Mouse (Mus musculus) layer of hippocampus, postnatal 14 days (tissue): ENCODE data around the gene Sc5d. TPM values are rescaled to one million over a fixed set of nuclear protein-coding genes. Genes with fewer than 3 reads are reported as not detected.

Experiments
- DNase-seq, 2 experiments: peaks; one replicate each; pipeline ENCODE4 v3.0.0; 2021 to 2022; ENCODE audit warnings: low spot score in 2 of 2, mixed read lengths in 1 of 2
- long read RNA-seq, 2 experiments: library from polyadenylated mRNA; stranded (forward); transcript quantifications; one replicate each; pipeline ENCODE4 v2.0.0; 2021
- total RNA-seq, 2 experiments: library from RNA; stranded (reverse); gene quantifications; 2 replicates each; pipeline ENCODE4 v1.2.3; 2021

The Sc5d gene
- total RNA-seq = 10 to 100 TPM; 61.7 to 68.2 TPM
- long read RNA-seq, experiment 1, full-length matches to known transcripts = 46 of 58 reads
- long read RNA-seq, experiment 1, partial matches to known transcripts = 6 of 58 reads
- long read RNA-seq, experiment 1, other reads (novel, unspliced or antisense) = 6 of 58 reads
- long read RNA-seq, experiment 2, full-length matches to known transcripts = 70 of 84 reads
- long read RNA-seq, experiment 2, partial matches to known transcripts = 9 of 84 reads
- long read RNA-seq, experiment 2, other reads (novel, unspliced or antisense) = 5 of 84 reads

DNA sequence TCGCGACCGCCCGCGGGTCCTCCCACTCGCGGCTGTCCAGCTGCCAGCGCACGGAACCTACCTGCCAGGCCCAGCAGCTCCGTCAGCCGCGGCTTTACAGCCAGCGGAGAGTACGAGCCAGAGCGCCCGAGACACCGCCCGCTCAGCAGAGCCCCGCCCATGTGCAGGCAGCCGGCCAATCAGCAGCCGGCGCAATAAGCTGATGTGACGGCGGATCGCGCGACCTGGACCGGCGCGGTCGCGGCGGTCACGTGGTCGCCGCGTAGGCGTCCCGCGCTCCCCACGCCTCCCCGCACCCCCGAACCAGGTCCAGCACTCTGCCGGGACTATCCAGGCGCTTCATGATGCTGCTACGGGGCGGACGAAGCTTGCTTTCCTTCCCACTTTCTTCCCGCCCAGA is at the start of gene Sc5d:
TSS of gene Sc5d (minus strand) at position 112 of the 400 bp plus-strand sequence.
- peak; percentile 88 to 96 for DNase-seq

DNA sequence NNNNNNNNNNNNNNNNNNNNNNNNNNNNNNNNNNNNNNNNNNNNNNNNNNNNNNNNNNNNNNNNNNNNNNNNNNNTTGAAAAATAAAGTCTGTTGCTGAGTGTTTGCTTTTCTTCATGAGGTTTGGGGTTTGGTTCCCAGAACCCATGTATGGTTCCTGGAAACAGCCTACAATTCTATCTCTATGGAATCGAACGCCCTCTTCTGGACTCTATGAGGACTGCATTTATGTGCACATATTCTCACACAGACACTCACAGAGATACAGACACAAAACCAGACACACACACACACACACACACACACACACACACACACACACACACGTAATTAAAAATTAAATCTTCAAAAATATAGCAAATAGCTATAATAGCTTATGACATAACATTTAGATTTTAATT is 47.3 kb upstream of the Sc5d start:
- no peak for DNase-seq

DNA sequence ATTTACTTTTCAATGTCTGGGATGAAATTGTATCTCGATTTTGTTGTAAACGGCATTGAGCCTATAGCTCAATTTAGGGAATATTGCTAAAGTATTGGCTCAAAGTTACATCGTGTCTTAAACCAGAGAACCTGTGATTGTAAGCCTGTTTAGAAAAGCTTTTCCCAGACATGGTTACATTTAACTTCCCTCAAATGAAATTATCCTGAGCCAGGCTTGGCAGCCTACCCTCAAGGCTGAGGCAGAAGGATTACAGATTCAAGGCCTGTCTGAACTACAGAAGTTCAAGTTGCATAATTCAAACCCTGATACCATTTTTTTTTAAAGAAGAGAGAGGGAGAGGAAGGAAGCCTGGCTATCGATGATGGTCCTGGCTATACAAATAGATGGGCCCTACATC is 39.8 kb upstream of the Sc5d start:
- DNase-seq = no peak

DNA sequence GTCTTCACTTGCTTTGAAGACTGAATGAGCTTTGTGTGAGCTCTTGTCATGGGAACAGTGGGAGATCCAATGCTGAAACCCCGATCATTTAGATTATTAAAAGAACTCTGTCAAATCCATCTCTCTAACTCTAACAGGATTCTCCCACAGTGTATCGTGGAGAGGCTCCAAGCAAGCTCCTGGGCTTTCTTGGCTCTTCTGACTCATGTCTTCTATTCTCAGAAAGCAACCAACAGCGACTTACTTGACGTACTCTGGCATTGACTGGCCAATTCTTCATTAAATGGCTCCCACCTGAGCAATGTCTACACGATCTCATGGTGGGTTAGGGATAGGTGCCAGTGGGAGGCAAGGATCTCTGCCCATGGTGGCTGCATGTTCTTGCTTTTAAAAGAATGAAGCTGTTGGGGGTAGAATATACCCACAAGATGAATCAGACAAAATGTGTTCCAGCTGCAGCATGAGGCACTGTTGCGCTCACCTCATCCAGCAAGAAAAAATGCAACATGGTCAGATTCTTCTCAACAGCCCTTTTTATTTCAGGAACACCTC is 37.1 kb upstream of the Sc5d start:
- DNase-seq = no peak

DNA sequence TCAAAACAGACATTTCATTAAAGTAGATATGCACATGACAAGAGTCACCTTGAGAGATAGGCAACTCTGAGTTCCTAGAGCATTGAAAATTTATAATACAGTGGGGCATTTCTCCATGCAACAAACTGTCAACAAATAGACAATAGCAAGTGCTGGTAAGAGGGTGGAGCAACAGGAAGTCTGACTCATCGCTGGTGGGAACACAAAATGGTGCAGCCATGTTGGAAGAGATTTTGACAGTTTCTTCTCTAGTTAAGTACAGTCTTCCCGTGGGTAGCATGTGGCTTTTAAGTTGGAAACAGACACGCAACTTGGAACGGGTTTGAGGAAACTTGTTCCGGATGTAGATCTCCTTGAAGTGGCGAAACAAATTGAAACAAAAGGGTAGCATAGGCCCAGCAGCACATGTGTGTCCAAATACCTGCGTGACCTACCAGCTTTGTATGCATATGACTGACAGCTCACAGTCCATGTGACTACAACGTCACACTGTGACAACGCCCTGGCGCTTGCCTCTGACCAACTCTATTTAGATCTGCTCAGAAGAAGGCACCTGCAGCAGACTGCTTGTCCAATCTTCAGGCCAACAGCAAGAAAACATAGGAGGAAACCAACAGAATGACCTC is 32.4 kb upstream of the Sc5d start:
- no peak for DNase-seq

DNA sequence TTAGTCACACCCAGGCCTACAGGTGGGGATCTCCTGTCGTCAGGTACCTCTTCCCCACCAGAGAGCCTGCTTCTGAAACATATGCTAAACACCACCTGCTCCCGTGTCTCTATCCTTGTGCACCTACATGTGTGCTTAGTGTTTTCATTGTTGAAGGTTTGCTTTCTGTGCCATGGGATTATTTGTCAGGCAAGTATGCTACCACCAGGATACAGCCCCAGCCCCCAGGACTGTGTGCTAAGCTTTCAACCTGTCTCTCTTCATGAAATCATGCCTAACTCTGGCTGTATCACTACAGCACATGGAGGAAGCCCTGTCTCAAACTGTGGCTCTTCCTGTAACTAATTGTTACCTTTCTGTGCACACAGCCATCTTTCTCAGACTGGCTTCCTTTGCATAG is 30.1 kb upstream of the Sc5d start:
- no peak for DNase-seq

DNA sequence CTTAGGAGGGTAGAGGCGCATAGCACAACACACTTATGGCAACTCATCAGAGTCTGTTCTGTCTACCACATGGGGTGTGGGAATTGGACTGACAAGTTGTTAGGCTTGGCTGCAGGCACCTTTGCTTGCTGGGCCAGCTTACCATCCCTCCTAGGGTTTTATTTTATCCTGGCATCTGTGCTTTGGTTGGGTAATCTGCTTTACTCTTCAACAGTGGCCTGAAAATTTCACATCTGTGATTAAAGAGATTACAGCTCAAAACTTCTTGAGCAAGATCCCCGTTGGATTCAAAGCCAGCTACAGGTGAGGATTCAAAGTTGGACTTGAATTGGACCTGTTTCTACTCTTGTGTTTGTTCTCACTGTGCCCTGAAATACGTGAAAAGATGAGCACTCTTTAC is 29.5 kb upstream of the Sc5d start:
- no peak for DNase-seq

DNA sequence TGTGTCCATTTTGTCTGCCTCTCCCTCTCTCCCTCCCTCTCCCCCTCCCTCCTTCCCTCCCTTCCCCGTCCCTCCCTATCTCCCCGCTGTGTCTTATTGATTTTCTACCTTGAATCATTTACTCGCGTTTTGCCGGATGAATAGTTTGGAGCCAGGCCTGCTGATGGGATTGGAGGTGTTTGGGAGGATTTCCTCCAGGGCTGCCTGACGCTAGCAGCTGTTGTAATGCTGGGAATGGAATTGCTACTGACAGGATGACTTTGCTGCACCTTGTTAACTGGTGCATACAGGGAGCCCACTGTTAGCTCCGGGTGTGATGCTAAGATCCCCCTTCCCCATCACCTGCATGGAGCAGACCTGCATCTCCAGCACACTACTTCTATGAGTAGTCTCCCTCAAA is 29.0 kb upstream of the Sc5d start:
- DNase-seq = no peak

DNA sequence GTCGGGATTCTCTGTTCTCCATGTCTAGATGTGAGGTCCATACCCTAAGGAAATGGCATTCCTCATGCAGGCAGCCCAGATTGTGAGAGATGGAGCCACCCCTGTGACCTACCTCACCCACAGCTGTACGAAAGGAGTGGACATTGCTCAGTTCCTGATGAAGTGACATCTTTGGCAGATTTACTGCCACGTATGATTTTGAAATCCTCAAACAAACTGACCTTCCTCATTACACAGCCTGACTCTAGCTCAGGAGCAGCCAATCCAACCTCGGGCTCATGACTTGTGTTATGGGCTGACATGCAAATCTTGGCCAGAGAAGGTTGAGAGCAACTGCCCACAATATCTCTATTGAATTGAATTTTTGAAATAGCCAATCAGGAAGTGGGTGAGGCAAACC is 15.6 kb upstream of the Sc5d start:
- DNase-seq = no peak

DNA sequence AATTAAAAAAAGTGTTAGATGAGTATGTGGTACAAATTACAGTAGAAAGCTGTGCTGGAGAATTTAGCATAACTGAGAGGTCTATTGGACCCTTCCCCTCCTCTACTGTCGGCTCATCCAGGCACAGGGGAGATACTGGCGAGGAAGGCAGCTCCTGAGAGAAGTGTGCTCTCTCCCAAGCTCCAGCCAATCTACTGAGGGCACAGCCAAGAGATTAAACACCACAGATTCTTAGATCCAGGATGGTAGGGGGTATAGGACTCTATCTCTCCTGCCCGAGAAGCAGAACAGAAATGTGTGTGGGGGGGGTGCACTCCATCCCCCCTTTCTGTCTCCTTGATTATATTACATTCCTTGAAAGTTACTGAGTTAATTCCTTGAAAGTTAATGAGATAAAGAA is 14.0 kb upstream of the Sc5d start:
- no peak for DNase-seq

DNA sequence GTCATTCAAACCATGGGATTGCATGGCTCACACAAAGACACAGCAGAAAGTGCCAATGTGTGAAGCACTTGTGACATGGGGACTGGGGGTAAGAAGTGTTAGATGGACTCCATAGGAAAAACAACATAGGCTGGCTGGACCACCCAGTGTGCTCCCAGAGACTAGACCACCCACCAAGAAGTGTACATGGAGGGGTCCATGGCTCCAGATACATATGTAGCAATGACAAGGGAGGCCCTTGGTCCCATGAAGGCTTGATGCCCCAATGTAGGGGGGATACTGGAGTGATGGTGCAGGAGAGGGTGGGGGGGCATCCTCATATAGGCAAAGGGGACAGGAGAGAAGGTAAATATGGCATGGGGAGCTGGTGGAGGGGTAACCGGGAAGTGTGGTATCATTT is 13.6 kb upstream of the Sc5d start:
- no peak for DNase-seq

DNA sequence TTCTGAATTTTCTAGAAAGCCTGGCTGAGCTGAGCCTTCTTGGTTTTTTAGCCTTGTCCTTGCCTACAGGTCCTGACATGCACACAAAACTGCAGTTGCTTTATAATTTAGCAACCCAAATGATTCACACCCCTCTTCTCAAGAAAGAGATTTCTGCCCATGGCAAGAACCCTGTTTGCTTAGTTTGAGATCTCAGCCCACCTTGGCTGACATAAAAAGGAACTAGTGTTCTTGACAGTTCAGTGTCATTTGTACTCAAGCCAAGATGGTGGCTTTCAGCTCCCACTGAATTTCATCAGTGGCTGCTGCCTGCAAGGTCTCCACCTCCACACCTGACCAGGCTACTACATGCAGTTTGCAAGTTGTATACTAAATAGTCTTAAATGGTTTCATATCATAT is 13.1 kb upstream of the Sc5d start:
- DNase-seq = no peak

DNA sequence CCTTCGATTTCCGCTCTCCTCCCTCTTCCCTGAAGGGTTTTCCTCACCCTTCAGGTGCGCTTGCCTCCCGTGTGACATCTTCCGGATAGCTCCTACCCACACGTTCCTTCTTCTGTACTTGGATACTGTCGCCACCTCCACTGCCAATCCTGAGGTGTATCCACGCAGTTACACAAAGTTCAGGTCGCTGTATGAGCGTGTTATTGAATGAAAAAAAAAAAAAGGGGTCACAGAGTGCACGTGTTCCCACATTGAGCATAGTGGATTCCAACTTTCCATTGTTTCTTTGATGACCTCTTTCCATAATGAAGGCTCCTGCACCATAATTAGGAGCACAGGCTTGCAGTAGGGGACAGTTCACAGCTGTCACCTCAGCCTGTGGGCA is 11.7 kb upstream of the Sc5d start:
- DNase-seq = no peak

DNA sequence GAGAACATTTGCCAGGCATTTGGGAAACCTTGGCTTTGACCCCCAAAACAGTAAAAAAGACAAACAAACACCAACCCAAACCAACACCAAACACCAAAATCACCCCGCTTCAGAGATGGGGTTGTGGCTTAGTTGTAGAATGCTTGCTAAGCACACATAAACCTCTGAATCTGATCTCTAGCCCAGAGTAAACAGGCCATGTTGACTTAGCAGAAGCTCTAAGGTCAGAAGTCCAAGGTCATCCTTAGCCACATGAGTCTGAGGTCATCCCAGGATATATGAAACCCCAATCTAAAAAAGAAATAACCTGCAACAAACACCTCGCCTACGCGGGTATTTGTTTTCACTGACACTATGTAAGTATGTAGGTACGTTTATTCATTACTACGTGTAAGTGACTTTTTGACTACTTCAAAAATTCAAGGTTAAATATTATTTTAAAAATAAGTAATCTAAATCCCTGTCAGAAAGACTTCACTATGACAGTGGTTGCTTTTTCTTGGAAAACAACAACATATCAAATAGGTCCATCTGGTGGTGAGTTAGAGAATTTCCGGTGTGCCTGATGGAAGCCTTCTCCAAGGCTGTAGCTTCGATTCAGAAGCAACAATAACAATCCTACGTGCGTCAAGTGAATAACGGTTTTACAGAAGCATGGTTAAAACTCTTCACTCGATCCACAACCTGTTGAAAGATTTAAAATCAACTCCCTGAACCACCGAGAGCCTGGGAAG is 11.1 kb upstream of the Sc5d start:
- peak in 1 of 2 experiments; percentile 51 for DNase-seq

DNA sequence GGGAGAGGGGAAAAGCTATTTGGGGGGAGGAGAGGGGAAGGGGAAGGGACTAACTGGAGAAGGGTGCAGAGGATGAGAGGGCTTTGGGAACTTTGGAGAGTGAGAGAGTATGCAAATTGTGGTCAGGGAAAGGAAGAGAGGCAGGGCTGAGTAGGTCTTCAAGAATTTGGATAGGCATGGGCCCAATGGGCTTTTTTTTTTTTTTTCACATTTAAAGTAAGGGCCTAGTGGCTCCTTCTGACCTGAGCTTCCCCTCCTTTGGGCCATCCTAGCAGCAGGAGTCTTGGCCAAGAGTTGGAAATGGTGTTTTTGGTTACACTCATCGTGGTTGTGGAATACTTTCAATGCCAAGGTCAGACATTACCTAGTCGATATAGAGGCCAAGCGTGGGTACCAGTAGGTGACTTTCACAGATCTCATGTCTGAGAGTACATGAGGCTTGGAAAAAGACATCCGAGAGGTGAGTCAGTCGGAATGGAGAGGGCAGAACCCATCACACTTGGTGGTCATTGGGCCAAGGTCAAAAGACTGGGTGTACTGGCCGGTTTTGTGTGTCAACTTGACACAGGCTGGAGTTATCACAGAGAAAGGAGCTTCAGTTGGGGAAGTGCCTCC is 9.7 kb upstream of the Sc5d start:
- DNase-seq = no peak

DNA sequence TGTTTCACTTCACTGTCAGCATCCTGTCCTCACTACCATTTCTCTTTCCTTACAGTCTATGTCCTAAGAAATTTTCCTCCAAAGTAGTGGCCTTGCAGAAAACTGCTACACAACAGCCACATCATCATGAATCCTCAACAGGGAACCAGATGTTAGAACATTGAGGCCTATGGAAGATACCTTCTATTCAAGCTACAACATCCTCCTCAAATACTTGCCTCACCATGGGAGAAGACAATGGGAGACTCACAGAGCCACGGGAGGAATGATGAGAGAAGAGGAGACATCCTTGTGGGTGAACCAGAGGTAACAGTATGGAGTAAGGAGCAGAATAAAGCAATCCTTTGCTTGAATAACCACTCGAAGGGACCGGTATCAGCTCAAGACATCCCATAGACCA is 9.1 kb upstream of the Sc5d start:
- no peak for DNase-seq

DNA sequence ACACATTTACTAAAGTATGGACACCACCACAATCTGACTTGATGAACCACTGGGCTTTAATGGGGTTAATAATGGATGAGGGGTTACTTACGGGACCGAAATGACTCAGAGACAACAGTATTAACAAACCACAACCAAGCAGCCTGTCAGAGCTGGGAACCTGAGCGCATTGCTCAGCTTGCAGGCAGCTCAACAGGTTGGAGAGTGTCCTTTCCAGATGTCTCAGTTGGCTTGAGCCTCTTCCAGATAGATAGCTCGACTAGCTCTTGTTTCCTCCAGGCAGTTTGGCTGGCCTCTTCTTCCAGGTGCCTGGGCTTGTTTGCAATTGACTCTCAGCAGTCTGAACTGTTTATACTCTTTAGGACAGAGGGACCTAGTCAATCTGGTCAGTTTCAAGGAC is 8.6 kb upstream of the Sc5d start:
- DNase-seq = no peak

DNA sequence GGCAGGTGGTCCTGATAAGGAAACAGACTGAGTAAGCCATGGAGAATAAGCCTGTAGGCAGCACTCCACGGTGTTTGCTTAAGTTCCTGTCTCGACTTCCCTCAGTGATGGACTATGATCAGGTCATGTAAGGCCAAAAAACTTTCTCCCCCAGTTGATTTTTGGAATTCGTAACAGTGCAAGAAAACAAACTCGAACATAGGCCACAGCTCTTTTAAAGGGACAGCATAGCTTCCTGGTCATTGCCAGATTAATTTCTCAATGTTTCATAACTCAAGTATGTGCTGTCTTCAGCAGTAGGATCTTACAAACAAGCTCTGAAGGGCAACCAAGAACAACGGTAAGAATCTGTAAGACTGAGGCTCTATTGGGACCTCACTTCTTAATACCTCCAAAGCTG is 7.4 kb upstream of the Sc5d start:
- no peak for DNase-seq

DNA sequence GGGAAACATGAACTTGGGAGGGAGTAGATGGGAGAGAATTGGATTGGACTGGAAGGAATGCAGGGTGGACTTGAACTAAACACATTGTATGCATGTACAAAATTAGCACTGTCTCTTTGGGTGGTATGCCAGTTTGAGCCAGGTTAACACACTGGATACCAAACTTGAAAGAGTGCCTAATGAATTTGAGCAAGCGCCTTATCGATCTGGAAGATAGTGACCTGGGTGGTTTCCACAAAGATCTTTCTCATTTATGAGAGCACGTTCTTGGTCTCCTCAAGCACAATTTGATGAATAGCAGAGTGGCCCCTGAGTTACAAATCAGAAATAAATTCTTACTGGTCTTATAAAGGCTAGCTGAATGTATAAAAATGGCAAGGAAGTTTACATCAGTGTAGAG is 6.6 kb upstream of the Sc5d start:
- DNase-seq = no peak

DNA sequence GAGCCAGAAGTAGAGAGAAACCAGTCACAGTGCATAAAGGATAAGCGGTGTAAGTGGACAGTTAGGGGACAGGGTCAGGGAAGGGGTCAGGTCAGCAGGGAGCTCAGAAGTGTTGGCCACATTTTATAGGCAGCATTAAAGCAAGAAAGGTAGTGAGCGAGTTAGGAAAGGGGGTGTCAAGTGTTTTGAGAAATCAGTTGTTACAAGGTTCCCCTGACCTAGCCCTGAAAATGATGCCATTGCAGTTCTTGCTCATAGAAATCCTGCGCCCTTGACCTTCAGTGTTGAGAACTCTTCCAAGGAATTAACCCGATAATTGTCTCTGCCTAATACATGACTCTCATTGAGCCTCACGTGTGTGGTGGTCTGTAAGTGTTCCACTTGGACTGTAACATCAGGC is 6.0 kb upstream of the Sc5d start:
- DNase-seq = no peak

DNA sequence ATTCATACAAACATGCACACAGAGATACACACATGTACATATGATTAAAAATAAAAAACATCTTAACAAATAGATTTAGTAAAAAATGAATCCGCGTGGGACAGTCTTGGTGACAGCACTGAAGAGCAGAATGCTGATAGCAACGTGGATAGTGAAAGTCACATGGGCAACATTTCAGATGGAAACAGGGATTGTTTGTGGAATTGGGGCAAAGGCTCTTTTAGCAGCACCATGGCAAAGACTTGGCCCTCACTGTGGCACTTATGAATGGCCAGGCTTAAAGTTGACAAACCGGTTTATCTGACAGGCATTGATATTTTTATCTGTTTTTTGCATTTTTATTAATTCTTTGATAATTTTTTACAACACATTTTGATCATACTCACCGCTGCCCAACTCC is 4.3 kb upstream of the Sc5d start:
- DNase-seq = no peak

DNA sequence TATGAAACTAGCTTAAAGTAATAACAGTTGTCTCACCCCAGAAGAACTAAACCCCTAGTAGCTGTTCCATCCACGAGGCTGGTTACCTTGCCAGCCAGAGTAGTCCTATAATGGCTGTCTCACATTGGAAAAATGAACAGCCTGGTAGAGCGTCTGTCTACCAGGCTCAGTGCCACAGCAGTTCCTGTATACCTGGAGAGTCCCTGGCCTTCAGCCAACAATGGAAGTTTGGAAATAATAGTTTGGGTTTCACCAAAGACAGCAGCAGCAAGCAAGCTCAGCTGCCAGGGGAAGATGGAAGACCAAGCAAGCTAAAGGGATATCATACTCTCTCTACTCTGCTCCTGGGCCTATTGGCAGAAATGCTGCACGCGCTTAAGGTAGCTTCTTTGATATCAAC is 1.3 kb upstream of the Sc5d start:
- peak in 1 of 2 experiments; percentile 17 for DNase-seq
